Mouse (Mus musculus) E14TG2a.4 (cell line): ENCODE measurements around the gene Cd2.

Experiments
- CTCF ChIP-seq: conservative IDR thresholded peaks from 2 replicates; pipeline ENCODE4 v1.5.1; 2014; ENCODE audit warnings: low read length
- NANOG ChIP-seq: IDR thresholded peaks from 2 replicates; pipeline ENCODE4 v1.6.1; 2014; ENCODE audit warnings: borderline replicate concordance, low read length, mixed read lengths
- POU5F1 ChIP-seq: IDR thresholded peaks from 2 replicates; pipeline ENCODE4 v1.6.1; 2014; ENCODE audit warnings: low read length, borderline replicate concordance

GRCm38 (mm10) chr3:101232570-101232969, 55.2 kb downstream of the Cd2 start:
- no peak for TF ChIP-seq CTCF
- TF ChIP-seq POU5F1: no peak
- no peak for TF ChIP-seq NANOG
